Mouse (Mus musculus) mesoderm, embryonic 11.5 days (tissue): ENCODE measurements around the gene Tas2r130.
"Not testable (repeated sequence)": the region's sequence is repeated elsewhere in the genome, so short reads cannot be mapped to it uniquely, and the experiment has no call there.

Experiments
- DNase-seq: peaks from one replicate; pipeline ENCODE4 v3.0.0-alpha.2; 2012; ENCODE audit warnings: low read depth, low spot score

Tas2r130 gene

GRCm38 (mm10) chr6:131630812-131631211 lies at the start of gene Tas2r130:
Gene Tas2r130 (minus strand): TSS chr6:131630912.
- no peak for DNase-seq

DNA sequence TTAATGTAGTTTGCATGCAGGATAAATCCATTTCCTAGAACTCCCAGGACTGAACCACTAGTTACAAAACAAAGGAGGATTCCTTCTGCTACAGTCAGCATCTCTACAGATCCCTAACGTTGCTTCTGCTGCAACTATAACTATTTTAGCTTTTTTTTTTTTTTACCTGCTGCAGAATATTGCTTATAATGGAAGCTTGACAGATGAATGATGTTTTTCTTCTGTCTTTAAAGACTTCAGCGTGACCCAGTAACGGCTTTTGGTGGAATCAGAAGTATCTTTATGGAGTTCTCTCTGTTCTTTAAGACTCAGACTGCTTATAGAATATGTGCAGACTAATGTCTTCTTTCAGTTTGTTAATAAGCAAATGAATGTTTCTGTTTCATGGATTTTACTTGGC lies 48.1 kb upstream of the Tas2r130 start, which contains the start of gene Tas2r106:
Tas2r106 (minus strand) TSS at position 101 of the 400 bp plus-strand sequence.
- DNase-seq: no peak

GRCm38 (mm10) chr6:131660049-131660448 lies 29.3 kb upstream of the Tas2r130 start, which contains the start of gene Tas2r107:
Gene Tas2r107 (minus strand): TSS chr6:131660149.
- DNase-seq: no peak

DNA sequence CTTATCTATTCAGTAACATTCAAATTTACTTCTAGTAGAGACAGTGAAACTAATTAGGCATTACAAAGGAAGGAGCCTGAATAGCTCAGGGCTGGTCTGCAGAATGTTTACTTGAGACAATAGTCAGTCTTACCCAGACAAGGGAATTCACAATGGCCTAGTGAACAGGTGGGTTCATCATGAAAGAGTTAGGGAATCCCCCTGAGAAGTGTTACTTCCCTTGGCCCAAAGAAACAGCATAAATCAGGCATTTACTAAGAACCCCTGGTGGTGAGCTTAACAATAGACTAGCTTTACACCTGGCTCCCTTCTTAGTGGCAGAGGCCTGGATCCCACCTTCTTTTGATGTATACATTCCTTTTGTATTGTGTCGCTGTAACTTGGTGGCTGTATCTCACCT lies 20.8 kb downstream of the Tas2r130 start:
- DNase-seq: not testable (repeated sequence)

- no peak for DNase-seq
Observed at GRCm38 (mm10) chr6:131604821-131605220, 25.9 kb downstream of the Tas2r130 start.
